Mouse (Mus musculus) cortical plate, adult 2 months (tissue): ENCODE measurements around the gene Nmrk2.

Experiments
- CTCF ChIP-seq: fragments of 200-500 bp; IDR thresholded peaks from 2 replicates; pipeline ENCODE4 v1.5.1; 2011; ENCODE audit warnings: mild to moderate bottlenecking, control low read depth, low read length; ENCODE audit not compliant: insufficient read depth; ENCODE audit errors: extremely low read depth
- POLR2A ChIP-seq: fragments of 200-500 bp; IDR thresholded peaks from 2 replicates; pipeline ENCODE4 v1.6.1; 2011; ENCODE audit warnings: mild to moderate bottlenecking, low read length, control low read depth; ENCODE audit not compliant: insufficient read depth; ENCODE audit errors: extremely low read depth

DNA sequence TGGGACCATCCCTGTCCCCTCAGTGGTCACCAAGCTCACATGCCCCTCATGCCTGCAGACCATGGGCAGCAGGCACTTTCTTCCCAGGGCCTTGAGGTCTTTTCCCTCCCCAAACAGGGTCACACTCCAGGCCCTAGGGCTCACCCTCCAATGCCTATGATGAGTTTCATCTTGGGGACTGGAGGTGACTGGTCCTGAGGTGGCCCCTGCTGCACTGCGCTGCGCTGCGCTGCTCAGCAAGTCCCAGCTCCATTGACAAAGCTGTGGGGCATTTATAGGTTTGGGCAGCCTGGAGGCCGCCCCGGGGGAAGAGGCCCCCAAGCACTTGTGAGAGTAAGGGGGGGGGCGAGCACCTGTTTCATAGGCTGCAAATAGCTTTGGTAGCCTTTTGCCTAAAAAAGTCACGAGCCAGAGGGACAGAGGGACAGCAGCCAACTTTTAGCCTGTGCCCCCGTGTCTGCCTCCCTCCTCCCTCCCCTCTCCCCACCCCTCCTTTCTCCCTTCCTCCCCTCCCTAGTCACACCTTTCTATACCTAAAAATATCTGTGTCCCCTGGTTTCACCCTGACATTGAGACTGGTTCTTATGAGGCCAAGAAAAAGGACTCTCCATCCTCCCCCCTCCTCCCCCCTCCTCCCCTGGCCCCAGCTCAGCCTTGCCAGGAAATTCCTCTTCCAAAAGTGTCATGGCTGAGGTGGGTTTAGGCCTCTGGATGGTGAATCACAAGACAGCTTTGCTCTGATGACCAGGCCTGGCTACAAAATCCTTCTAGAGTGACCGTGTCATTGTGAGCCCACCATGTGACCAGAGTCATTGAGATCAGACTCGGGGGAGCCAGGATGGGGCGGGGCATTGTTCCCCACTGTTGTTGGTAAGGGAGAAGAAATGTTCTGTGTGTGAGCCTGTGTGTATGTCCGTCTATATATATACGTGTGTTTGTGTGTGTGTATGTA, at the start of gene Nmrk2:
- no peak for TF ChIP-seq CTCF
- no peak for TF ChIP-seq POLR2A
